Mouse (Mus musculus): ENCODE results near the gene Armc8. TPM values are rescaled to one million over a fixed set of nuclear protein-coding genes. Genes with fewer than 3 reads are reported as not detected.

The Armc8 gene
- polyA plus RNA-seq, 1 experiment from 2014 or later = 22.9 TPM

DNA sequence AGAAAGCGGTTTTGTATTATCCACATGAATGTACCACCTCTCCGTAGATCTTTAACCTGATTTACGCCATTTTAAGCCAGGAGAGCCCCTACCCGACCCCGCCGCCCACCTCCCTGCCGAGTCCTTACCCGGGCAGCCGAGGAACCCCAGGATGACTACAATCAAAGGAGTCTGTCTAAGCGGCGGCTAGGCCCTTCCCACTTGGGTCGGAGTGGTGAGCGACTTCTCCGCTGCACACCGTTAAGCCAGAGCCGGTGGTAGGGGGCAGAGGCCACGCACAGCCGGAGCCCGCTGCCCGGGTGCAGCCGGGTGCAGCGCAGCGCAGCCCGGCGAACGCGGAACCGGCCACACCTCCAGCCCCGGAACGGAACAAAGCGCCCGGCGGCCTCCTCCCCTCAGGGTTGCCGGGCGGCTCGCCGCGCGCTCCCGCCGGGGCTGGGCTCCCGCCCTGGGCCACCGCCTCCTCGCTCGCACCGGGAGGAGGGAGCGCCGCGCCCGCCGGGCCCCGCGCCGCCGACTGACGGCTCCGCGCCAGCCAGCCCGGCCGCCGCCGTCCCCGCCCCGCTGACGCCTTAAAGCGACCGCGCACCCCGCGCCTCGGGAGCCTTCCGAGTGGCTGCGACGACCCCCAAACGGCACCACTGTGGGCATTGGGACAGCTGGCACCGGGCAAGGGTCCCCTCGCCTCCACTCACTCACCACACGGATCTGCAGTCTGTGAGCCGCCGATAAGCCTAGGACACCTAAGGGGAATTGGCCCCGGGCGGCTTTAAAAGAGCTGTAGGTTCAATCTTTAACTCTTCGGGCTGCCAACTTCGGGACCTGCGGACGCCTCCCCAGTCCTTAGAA lies 132.3 kb downstream of the Armc8 start:
- peak overlapping the region; percentile 84 to 85 for H3K4me3 ChIP-seq (ENCODE audit: control insufficient read depth in 1 of 2, insufficient read depth in 1 of 2, low read depth in 1 of 2, low read length in 2 of 2)
- under 1% methylated on average over 70 of the region's 86 CpGs for WGBS

DNA sequence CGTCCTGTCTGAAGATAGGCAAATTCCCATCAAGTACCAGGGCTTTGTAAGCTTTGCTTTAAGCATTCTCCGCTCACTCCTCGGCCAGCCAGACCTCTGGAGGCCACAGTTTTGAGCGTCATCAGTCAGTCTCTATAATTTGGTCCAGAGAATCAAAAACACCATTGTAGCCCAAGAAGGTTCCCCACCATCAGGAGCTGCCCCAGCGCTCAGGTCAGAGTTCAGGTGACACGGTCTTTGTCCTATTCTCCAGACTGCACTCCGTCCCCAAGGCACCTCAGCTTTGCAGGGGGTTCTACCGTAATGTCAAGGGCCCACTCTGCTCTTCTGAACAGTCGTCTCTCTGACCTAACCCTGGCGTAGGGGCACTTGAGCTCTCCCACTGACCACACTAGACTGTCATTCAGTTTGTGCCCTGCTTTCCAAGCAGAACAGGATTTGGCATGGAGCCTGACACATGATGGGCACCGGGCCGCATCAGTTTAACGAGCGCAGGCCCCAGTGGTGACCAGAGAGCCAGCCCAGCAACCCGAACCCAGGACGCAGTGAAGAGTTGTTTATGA lies 133.0 kb downstream of the Armc8 start:
- peak overlapping the region; percentile 8 to 73 for H3K27ac ChIP-seq (replicated peaks in 1 of 2; ENCODE audit: control insufficient read depth in 1 of 2, insufficient read depth in 1 of 2, low read depth in 2 of 2, low read length in 2 of 2)
- H3K4me3 ChIP-seq (ENCODE audit: control insufficient read depth in 1 of 2, insufficient read depth in 1 of 2, low read depth in 1 of 2, low read length in 2 of 2) = peak overlapping the region; percentile 84 to 85
- peak overlapping the region; percentile 88 for H3K9ac ChIP-seq (ENCODE audit: low read length)
- ATAC-seq (ENCODE audit: insufficient number of reproducible peaks, insufficient read depth, low FRiP score, low read depth) = no peak
- H3K9me3 ChIP-seq (ENCODE audit: control insufficient read depth, low read length) = no peaks in the 10 kb centered on the region
- H3K4me2 ChIP-seq (ENCODE audit: low read length) = peak overlapping the region; percentile 94
- peaks cover 12% of the 10 kb centered on the region for H3K27me3 ChIP-seq (ENCODE audit: control insufficient read depth, insufficient read depth, low read length)
- WGBS = 22% methylated on average over 16 of the region's 16 CpGs
- peaks cover 13% of the 10 kb centered on the region in 2 experiments for H3K4me1 ChIP-seq (ENCODE audit: control insufficient read depth in 2 of 2, insufficient read depth in 2 of 2, low read length in 2 of 2)
- no peaks in the 10 kb centered on the region for H3K36me3 ChIP-seq (ENCODE audit: control insufficient read depth, insufficient read depth, low read length)

More for the DNA sequence above, 132.3 kb downstream of the Armc8 start:
- ATAC-seq (ENCODE audit: insufficient number of reproducible peaks, insufficient read depth, low FRiP score, low read depth) = peak; percentile 74
- no peaks in the 10 kb centered on the region for H3K36me3 ChIP-seq (ENCODE audit: control insufficient read depth, insufficient read depth, low read length)
- H3K4me2 ChIP-seq (ENCODE audit: low read length) = peak overlapping the region; percentile 94
- peak overlapping the region; percentile 88 for H3K9ac ChIP-seq (ENCODE audit: low read length)
- H3K27me3 ChIP-seq (ENCODE audit: control insufficient read depth, insufficient read depth, low read length) = peaks cover 12% of the 10 kb centered on the region
- no peaks in the 10 kb centered on the region for H3K9me3 ChIP-seq (ENCODE audit: control insufficient read depth, low read length)
- H3K27ac ChIP-seq (replicated peaks in 1 of 2; ENCODE audit: control insufficient read depth in 1 of 2, insufficient read depth in 1 of 2, low read depth in 2 of 2, low read length in 2 of 2) = peak overlapping the region; percentile 5 to 73
- H3K4me1 ChIP-seq (ENCODE audit: control insufficient read depth in 2 of 2, insufficient read depth in 2 of 2, low read length in 2 of 2) = peaks cover 13% of the 10 kb centered on the region in 2 experiments

DNA sequence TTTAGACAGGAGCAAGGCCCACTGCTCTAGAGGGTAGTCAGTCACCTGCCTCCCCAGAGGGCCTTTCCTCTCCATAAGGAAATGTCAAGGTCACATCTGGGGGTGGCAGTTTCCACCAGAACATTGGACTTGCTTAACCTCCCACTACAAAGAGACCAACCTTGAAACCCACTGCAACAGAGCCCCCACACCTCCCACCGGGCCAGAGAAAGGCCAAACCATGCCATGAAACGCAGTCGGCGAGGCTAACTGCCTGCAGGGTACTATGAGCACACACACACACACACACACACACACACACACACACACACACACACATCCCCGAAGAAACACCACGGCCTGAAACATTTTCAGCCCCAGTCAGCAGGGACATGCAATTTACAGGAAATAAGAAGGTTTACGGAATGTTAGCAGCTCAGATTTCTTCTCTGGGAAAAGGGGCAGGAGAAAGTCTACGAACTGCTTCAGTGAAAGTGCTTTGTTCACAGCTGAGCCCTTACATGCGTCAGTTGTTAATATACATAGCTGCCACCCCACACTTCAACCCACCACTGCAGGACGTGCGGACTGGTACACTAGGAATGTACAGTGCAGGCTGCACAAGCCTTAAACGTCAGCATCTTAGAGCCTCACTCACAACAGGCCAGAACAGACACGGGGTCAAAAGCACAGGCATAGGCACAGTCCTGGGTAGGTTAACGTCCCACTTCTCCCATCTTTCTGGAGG lies 133.6 kb downstream of the Armc8 start:
- Histone ChIP-seq H3K36me3 (ENCODE audit: control insufficient read depth, insufficient read depth, low read length) (no peaks in the 10 kb centered on the region), H3K4me3 (ENCODE audit: control insufficient read depth in 1 of 2, insufficient read depth in 1 of 2, low read depth in 1 of 2, low read length in 2 of 2) (peak overlapping the region; percentile 84 to 85), H3K4me1 (ENCODE audit: control insufficient read depth in 2 of 2, insufficient read depth in 2 of 2, low read length in 2 of 2) (peaks cover 13% of the 10 kb centered on the region in 2 experiments), H3K27me3 (ENCODE audit: control insufficient read depth, insufficient read depth, low read length) (peaks cover 12% of the 10 kb centered on the region), H3K4me2 (ENCODE audit: low read length) (peak overlapping the region; percentile 94), H3K27ac (replicated peaks in 1 of 2; ENCODE audit: control insufficient read depth in 1 of 2, insufficient read depth in 1 of 2, low read depth in 2 of 2, low read length in 2 of 2) (peak overlapping the region; percentile 16 to 54; a peak in 2 of 4 replicates), H3K9me3 (ENCODE audit: control insufficient read depth, low read length) (no peaks in the 10 kb centered on the region), H3K9ac (ENCODE audit: low read length) (peak overlapping the region; percentile 88)
- WGBS = 59% methylated on average over 14 of the region's 14 CpGs
- ATAC-seq (ENCODE audit: insufficient number of reproducible peaks, insufficient read depth, low FRiP score, low read depth) = no peak

DNA sequence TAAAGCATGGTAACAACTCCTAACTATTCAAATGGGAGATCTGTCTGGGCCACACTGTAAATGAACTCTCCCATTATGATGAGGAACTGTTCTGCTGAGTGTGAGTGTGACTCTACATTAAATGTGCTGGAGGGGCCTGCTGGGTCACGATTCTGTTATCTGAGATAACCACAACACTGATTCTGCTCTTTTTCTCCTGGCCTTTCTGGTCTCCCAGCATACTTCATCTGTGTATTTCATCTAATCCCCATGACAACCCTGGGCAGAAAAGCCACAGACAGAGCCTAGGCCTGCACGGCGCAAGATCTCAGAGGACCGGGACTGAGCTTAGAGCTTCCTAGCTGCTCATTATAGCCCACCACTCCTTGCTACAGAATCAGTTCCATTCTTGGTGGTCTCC lies 136.2 kb downstream of the Armc8 start:
- H3K9ac ChIP-seq (ENCODE audit: low read length) = no peak overlapping the region
- H3K27me3 ChIP-seq (ENCODE audit: control insufficient read depth, insufficient read depth, low read length) = peaks cover under 1% of the 10 kb centered on the region; the same call in 1 of the 2 replicates
- no peaks in the 10 kb centered on the region for H3K9me3 ChIP-seq (ENCODE audit: control insufficient read depth, low read length)
- no peak for ATAC-seq (ENCODE audit: insufficient number of reproducible peaks, insufficient read depth, low FRiP score, low read depth)
- 65% methylated on average over 4 of the region's 4 CpGs for WGBS
- no peak overlapping the region for H3K4me3 ChIP-seq (ENCODE audit: control insufficient read depth in 1 of 2, insufficient read depth in 1 of 2, low read depth in 1 of 2, low read length in 2 of 2)
- no peak overlapping the region for H3K4me2 ChIP-seq (ENCODE audit: low read length)
- H3K4me1 ChIP-seq (ENCODE audit: control insufficient read depth in 2 of 2, insufficient read depth in 2 of 2, low read length in 2 of 2) = peaks cover 15 to 18% of the 10 kb centered on the region in 2 experiments
- H3K27ac ChIP-seq (replicated peaks in 1 of 2; ENCODE audit: control insufficient read depth in 1 of 2, insufficient read depth in 1 of 2, low read depth in 2 of 2, low read length in 2 of 2) = no peak overlapping the region
- no peaks in the 10 kb centered on the region for H3K36me3 ChIP-seq (ENCODE audit: control insufficient read depth, insufficient read depth, low read length)

DNA sequence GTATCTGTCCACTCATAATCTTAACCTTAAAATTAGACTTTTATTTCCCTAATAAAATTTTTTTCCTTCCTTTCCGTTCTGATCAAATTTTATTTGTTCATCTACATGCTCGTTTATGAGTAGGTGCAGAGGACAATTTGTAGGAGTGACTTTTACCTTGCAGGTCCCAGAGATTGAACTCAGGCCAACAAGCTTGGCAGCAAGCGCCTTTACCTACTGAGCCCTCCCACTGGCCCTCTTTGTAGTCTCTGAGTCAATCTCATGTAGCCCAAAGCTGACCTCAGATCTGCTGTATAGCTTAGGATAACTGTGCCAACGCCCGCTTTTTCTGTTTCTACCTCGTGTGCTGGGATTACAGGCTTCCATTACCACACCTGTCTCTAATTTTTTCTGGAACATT lies 136.7 kb downstream of the Armc8 start:
- H3K4me1 ChIP-seq (ENCODE audit: control insufficient read depth in 2 of 2, insufficient read depth in 2 of 2, low read length in 2 of 2) = peaks cover 13 to 14% of the 10 kb centered on the region in 2 experiments
- H3K36me3 ChIP-seq (ENCODE audit: control insufficient read depth, insufficient read depth, low read length) = no peaks in the 10 kb centered on the region
- no peak overlapping the region for H3K9ac ChIP-seq (ENCODE audit: low read length)
- no peak overlapping the region for H3K27ac ChIP-seq (replicated peaks in 1 of 2; ENCODE audit: control insufficient read depth in 1 of 2, insufficient read depth in 1 of 2, low read depth in 2 of 2, low read length in 2 of 2)
- H3K27me3 ChIP-seq (ENCODE audit: control insufficient read depth, insufficient read depth, low read length) = no peaks in the 10 kb centered on the region
- no peaks in the 10 kb centered on the region for H3K9me3 ChIP-seq (ENCODE audit: control insufficient read depth, low read length)
- H3K4me2 ChIP-seq (ENCODE audit: low read length) = no peak overlapping the region
- 78% methylated on average over 6 of the region's 6 CpGs for WGBS
- ATAC-seq (ENCODE audit: insufficient number of reproducible peaks, insufficient read depth, low FRiP score, low read depth) = no peak
- no peak overlapping the region for H3K4me3 ChIP-seq (ENCODE audit: control insufficient read depth in 1 of 2, insufficient read depth in 1 of 2, low read depth in 1 of 2, low read length in 2 of 2)

DNA sequence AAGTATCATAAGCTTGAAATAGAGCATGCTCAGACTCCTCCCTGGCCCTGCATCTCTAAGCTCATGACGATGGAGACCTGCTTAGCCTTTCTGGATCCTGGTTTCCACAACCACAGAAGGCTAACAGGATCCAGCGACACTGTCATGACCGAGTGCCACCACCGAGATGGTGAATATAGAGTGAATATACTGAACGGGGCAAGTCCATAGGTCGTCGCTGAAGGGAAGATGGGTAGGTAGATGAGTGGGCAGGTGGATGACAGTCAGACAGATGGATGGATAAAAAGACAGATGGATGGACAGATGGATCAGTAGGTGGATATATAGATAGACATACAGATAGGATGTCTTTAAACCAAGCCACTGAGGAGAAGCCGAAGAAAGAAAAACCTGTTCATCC lies 137.4 kb downstream of the Armc8 start:
- Histone ChIP-seq H3K36me3 (ENCODE audit: control insufficient read depth, insufficient read depth, low read length) (no peaks in the 10 kb centered on the region), H3K4me2 (ENCODE audit: low read length) (no peak overlapping the region), H3K27ac (replicated peaks in 1 of 2; ENCODE audit: control insufficient read depth in 1 of 2, insufficient read depth in 1 of 2, low read depth in 2 of 2, low read length in 2 of 2) (no peak overlapping the region), H3K4me3 (ENCODE audit: control insufficient read depth in 1 of 2, insufficient read depth in 1 of 2, low read depth in 1 of 2, low read length in 2 of 2) (no peak overlapping the region), H3K9ac (ENCODE audit: low read length) (no peak overlapping the region), H3K4me1 (ENCODE audit: control insufficient read depth in 2 of 2, insufficient read depth in 2 of 2, low read length in 2 of 2) (peaks cover 13 to 14% of the 10 kb centered on the region in 2 experiments), H3K9me3 (ENCODE audit: control insufficient read depth, low read length) (no peaks in the 10 kb centered on the region), H3K27me3 (ENCODE audit: control insufficient read depth, insufficient read depth, low read length) (no peaks in the 10 kb centered on the region)
- ATAC-seq (ENCODE audit: insufficient number of reproducible peaks, insufficient read depth, low FRiP score, low read depth) = no peak
- WGBS = 86% methylated on average over 8 of the region's 8 CpGs

DNA sequence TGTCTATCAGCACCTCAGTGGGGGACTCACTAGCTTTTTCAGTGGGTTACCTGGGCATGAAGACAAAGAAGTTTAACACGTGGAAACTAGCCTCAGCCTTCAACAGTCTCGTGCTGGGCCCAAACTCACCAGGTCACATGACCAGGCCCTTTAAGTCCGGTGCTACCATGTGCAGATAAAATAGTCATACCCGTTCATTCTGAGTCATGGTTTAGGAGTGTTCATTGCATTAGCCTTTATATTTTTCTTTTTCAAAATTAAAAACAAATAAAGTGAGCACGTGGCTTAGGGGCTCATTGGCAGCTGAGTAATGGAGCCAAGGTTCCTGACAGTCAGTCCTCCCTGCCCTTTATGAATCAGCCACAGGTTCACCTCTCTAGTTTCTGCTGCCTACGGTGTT lies 137.9 kb downstream of the Armc8 start:
- no peak overlapping the region for H3K4me2 ChIP-seq (ENCODE audit: low read length)
- no peak overlapping the region for H3K4me3 ChIP-seq (ENCODE audit: control insufficient read depth in 1 of 2, insufficient read depth in 1 of 2, low read depth in 1 of 2, low read length in 2 of 2)
- no peak overlapping the region for H3K9ac ChIP-seq (ENCODE audit: low read length)
- ATAC-seq (ENCODE audit: insufficient number of reproducible peaks, insufficient read depth, low FRiP score, low read depth) = no peak
- no peaks in the 10 kb centered on the region for H3K36me3 ChIP-seq (ENCODE audit: control insufficient read depth, insufficient read depth, low read length)
- no peaks in the 10 kb centered on the region for H3K9me3 ChIP-seq (ENCODE audit: control insufficient read depth, low read length)
- H3K4me1 ChIP-seq (ENCODE audit: control insufficient read depth in 2 of 2, insufficient read depth in 2 of 2, low read length in 2 of 2) = peaks cover 12% of the 10 kb centered on the region in 2 experiments
- H3K27me3 ChIP-seq (ENCODE audit: control insufficient read depth, insufficient read depth, low read length) = no peaks in the 10 kb centered on the region
- WGBS = 72% methylated on average over 6 of the region's 6 CpGs
- H3K27ac ChIP-seq (replicated peaks in 1 of 2; ENCODE audit: control insufficient read depth in 1 of 2, insufficient read depth in 1 of 2, low read depth in 2 of 2, low read length in 2 of 2) = no peak overlapping the region

Measured in heart, embryonic 14.5 days (tissue).